Mouse (Mus musculus): Measurements from ENCODE around the gene Pif1.

Pif1 gene

DNA sequence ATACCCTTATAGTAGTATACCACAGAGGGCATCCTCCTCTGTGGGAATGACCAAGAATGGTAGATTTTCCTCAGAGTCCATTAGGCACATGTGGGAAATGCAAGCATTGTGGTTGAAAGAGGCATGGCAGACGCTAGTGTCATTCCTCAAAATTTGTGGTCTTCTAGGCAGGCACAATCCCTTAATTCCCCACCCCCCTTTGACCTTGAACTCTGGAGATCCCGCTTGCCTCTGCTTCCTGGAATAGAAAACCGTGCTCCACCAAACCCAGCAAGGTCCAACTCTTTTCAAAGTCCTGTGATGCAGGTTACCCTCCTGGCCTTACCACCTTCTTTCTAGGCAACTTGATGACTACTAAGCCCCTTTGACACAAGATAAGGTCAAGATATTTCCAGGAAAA, 5.8 kb downstream of the Pif1 start:
- no peak for DNase-seq (ENCODE audit: extremely low read depth, low read depth, low spot score)

DNA sequence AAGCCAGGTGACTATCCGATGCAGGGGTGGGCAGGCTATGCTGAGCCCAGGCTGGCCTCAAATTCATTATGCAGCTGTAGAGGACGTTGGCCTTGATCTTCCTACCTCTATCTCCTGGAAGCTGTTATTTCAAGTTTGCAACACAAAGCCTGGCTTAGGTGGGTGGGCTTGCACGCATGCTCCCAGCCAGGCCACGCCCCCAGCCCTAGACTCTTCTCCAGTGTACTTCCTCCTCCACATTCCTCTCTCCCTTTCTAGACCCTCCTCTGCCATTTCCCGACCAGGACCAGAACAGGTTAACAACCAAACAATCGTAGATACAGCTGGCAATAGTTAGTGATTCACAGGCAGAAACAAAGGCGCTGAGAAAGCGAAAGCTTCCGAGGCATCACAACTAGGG, 6.6 kb downstream of the Pif1 start:
- no peak for DNase-seq (ENCODE audit: extremely low read depth, low read depth, low spot score)

DNA sequence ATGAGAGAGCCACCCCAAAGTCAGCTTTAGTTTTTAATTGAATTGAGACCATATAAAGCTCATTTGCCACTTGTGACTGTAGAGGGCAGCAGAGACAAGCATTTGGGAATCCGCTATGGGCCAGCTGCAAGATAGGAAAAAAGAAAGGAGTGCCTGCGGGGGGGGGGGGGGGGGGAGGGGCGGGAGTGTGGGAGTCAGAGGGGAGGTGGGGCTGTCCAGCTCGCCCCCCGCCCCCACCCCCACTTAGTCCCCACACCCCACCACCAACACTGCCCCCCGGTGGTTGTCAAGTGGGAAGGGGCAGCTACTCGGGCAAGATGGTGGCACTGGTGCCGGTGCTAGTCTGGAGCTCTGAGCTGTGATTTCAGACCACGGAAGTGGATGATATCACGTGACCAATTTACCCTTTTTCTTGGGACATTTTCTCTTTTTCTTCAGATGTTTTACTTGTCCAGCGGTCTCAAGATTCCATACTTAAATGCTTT, 11.8 kb downstream of the Pif1 start:
- DNase-seq (ENCODE audit: extremely low read depth, low read depth, low spot score): no peak

DNA sequence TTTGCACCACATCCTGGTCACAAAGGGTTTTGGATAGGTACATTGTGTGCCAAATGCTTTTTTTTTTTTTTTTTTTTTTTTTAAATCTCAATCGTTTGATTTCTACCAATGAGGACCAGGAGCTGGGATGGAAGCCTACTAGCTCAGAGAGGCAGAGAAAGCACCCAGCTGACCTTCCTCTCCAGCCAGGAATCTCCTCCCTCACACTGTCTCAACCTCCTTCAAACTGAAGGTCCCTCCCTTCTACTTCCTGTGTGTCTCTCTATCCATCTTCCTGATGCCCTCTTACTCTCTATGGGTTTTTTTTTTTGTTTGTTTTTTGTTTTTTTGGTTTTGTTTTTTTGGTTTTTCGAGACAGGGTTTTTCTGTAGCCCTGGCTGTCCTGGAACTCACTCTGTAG, 14.0 kb downstream of the Pif1 start:
- no peak for DNase-seq (ENCODE audit: extremely low read depth, low read depth, low spot score)

DNA sequence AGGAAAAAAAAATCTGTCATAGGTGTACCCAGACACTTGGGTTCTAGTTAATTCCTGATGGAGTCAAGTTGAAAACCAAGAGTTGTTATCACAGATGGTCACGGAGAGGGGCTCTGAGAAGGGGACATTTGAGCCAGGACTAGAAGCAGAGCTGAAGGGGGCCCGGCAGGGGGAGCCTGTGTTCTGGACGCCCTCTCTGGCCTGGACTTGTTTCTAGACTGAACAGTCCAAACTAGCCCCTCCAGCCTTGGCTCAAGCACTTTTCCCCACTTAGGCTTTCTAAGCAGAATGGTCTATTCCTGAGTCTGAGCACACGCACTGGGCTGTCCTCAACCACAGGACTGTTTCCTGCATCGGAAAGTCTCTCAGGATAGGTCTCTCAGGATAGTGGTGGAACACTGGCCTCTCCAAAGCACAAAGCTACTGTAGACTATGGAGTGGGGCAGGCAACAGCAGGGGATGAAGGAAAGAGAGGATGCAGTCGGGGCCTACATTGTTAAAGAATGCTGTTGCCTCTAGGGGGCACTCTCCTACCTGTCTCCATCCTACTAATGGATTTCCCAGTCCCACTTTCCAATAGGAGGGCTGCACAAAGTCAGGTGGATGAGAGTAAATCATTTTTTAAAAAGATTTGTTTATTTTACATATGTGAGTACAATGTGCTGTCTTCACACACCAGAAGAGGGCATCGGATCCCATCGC, 16.6 kb downstream of the Pif1 start:
- no peak for DNase-seq (ENCODE audit: extremely low read depth, low read depth, low spot score)

DNA sequence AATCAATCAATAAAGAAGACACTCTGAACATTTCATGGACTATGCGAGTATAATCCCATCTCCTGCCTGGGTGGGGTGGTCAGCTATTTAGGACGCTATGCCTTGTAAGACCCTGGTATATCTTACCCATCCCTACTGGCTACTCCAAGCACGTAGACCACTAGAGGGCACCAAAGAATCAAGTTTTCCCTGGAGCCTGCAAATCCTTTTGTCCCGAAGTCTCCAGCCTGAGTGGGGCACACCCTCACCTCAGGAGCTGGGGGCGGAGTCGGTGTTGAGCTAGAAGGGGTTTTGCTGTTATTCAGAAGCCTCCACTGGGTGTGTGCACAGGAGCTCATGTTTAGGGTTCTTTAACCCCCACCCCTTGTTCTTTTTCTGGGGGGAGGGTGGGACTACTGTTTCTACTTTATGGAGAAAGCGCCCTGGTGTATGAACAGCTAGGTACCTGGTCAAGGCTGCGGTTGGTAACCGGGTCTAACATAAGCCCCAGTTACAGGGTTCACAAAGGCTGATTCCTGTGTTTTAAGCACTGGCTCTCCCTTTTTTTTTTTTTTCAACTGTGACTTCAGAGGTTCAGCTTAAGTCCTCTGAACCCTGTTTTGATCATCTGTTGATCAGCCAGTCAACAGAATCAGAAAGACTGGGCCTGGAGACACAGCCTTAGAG, 18.6 kb downstream of the Pif1 start:
- DNase-seq (ENCODE audit: extremely low read depth, low read depth, low spot score): no peak

DNA sequence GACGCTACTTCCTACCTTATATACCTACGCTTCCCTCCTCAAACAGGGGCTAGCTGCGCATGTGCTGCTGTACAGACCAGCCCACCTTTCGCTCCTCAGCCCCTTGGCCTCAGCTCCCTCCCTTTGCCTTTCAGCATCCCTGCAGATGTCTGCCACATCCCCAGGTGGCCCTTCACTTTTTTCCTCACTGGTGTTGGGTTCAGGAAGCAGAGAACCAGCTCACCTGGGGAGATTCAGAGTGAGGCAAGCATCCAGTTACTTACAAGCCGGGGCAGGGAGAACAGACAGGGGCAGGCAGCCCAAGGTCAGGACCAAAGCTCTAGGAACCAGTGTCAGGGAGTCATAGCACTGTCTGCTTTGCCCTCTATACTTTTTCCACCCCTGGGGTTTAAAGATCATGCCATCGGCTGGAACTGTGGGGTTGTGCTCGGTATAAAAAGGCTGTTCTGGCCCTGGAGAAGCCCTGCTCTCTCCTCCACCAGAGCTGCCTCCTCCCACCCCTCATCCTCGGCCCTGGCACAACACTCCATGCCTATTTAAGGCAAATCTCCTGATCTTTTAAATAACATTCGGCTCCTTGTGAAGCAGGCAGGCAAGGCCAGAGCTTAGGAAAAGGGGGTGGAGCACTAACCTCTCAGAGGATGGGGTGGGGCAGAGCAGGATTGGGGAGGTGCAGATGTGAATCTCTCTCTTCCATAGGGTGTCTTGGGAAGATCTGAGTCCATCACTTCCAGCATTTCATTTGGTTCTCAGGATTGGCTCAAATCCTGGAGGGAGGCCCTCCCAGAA, 19.6 kb downstream of the Pif1 start:
- no peak for DNase-seq (ENCODE audit: extremely low read depth, low read depth, low spot score)

DNA sequence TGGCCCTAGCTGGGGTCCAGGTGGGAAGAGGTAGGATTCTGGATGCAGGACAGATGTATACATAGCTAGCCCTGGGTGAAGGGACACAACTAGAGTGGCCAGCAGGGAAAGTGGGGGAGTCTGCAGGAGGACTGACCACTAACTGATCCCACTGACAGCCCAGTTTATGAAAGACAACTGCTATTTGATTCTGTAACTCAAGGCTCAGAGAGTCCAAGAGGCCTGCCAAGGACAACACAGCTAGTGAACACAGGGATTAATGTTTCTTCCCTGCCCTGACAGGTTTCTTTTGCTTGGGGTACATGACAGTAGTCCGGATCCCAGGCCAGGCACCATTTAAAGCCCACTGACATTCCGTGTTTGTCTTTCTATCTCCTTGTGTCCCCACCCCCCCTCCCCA, 20.2 kb downstream of the Pif1 start:
- peak; percentile 51 for DNase-seq (ENCODE audit: extremely low read depth, low read depth, low spot score)

DNA sequence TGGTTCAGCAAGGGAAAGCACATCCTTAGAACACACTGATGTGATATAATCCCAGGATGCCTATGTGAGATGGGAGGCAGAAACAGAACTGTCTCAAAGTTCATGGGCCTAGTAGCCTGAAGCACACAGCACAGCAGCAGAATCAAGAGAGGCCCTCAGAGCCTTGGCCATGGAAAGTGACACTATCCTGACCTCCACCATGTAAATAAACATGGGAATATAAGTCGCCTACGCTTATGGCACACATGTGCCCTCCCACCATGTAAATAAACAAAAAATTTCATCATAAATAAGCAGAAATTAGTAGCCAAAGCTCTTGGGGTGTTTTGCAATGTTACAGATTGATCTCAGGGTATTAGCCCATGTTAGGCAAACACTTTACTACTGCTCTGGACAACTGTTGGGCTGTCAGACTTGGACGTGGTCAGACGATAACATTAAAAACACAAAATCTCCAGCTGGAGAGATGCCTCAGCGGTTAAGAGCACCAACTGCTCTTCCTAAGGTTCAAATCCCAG, 25.1 kb downstream of the Pif1 start:
- peak; percentile 56 for DNase-seq (ENCODE audit: extremely low read depth, low read depth, low spot score)

DNA sequence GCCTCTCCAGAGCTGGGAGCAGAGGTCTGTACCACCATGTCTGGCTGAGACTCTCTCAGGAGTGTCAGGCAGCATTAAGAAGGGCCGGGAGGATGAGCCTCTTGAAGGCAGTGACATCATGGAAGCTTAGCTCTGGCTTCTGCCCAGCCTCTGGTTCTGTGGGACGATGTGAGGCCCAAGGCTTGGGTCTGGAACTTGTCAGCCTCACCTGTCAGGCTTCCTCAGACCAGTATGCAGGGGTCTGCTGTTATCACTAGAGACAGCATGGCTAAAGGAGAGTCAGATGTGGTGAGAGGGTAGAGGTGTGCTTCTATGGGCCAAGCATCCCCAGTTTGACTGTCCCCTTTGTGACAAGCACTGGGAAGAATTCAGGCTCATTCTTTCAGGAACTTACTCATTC, 26.1 kb downstream of the Pif1 start:
- DNase-seq (ENCODE audit: extremely low read depth, low read depth, low spot score): no peak

DNA sequence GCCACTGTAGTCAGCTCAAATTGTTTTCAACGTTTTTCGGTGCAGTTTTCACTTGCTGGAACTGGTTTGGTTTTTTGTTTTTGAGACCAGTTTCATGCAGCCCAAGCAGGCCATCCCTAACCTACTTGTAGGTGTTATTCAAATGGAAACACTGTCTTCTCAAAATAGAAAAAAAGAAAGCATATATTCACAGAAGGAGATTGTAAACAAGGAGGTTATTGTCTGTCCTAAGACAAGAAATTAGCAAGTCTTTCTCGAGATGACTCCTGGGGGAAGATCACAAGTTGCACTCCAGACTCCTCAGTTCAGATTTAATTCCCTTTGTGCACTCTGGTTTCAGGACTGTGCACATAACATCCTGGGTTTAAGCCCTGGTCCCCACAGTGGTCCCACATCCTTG, 32.4 kb downstream of the Pif1 start:
- DNase-seq (ENCODE audit: extremely low read depth, low read depth, low spot score): no peak

DNA sequence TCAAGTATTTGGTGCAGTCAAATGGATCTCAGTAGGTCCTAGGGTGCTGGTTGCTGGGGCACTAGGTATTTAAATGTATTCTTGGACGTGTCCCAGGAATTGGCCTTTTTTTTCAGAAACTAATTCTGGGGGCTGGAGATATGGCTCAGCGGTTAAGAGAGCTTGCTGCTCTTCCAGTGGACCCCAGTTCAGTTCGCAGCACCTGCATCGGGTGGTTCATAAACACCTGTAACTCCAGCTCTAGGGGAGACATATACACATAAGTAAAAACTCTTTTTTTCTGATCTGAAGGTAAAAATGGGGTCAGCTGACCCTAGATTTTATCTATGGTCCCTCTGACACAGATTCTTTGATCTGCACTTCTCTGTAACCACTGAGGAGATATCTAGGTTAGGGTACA, 34.2 kb downstream of the Pif1 start:
- no peak for DNase-seq (ENCODE audit: extremely low read depth, low read depth, low spot score)

DNA sequence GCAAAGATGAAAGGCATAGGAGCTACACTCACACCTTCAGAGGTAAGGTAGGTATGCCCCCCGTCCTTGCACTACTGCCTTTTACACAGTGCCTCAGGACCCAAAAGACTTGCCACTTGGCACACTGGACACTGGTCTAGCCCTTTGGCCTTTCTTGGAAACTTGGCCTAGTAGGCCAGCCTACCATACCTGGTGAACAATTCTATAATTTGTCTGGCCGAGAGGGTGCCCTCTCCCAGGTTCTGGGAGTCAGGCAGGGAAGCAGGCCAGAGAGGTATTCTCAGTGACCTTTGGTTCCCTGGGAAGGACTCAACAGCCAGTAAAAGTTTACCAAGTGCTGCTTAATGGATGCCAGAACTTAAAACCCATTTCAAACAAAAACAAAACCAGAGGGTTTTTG, 34.7 kb downstream of the Pif1 start:
- no peak for DNase-seq (ENCODE audit: extremely low read depth, low read depth, low spot score)

DNA sequence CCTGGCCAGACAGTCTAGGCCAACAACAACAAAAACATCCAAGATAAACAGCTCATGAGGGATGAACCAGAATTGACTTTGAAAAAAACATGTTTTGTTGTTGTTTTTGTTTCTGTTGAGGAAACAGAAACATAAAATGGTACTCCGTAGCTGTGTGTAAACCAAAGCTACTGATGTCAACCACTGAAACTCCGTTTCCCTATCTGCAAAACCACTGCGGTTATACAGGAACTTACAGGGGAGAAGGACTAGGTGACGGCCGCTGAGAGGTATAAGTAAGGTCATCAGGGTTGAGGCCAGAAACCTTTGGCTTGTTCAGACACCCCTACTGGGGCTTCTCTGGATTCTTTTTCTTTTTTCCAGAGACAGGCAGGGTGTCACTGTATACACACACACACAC, 35.9 kb downstream of the Pif1 start:
- no peak for DNase-seq (ENCODE audit: extremely low read depth, low read depth, low spot score)

DNA sequence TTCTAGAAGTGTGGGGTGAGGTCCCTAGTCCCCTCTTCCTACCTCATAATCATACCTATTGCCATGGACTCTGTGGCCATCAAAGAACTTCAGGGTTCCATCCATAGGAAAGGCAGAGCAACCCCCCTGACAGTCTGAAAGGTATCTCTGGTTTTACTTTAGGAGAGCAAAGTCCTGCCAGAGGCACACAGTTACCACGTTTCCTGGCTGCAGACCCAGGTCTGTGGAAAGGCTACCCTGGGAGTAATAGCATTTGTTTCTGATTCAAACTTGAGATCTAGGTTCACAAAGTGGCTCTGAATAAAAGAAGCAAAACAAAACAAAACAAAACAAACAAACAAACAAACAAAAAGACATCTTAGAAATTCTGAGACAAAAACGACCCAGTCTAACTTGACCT, 37.3 kb downstream of the Pif1 start:
- DNase-seq (ENCODE audit: extremely low read depth, low read depth, low spot score): no peak

DNA sequence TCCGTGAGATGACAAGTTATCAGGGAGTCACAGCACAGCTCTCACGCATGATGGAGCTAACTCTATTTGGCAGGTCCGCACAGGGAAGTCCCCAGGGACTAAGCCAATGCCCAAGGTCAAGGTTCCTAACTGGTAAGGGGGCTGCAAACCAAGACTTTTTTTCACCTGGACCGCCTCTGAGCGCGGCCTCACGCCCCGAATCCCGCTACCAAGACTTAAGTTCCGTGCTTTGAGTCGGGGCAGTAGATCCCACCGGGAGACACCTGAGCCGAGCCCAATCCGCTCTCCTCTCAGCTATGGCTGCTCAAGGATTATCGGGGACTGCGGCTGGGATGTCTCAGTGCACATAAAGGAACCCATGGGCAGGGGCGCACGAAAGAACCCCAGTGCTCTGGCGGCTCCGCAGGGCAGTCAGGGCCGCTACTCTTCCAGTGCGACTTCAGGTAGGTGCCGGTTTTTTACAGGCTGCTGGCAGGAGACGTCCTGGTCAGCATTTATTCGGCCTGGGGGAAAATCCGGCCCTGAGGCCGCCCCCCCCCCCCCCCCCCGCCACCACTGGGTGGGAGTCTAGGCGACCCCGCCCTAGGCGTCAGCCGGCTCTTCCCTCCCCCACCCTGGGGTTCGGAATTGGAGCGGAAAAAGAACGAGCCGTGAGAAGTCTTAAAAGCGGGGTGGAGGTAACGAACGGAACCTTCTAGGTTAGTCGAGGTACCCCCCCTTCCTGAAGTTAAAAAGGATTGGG, 42.2 kb downstream of the Pif1 start, which contains the start of gene Rbpms2:
Rbpms2 (plus strand) TSS at position 624 of the 742 bp plus-strand sequence.
- DNase-seq (ENCODE audit: extremely low read depth, low read depth, low spot score): no peak

DNA sequence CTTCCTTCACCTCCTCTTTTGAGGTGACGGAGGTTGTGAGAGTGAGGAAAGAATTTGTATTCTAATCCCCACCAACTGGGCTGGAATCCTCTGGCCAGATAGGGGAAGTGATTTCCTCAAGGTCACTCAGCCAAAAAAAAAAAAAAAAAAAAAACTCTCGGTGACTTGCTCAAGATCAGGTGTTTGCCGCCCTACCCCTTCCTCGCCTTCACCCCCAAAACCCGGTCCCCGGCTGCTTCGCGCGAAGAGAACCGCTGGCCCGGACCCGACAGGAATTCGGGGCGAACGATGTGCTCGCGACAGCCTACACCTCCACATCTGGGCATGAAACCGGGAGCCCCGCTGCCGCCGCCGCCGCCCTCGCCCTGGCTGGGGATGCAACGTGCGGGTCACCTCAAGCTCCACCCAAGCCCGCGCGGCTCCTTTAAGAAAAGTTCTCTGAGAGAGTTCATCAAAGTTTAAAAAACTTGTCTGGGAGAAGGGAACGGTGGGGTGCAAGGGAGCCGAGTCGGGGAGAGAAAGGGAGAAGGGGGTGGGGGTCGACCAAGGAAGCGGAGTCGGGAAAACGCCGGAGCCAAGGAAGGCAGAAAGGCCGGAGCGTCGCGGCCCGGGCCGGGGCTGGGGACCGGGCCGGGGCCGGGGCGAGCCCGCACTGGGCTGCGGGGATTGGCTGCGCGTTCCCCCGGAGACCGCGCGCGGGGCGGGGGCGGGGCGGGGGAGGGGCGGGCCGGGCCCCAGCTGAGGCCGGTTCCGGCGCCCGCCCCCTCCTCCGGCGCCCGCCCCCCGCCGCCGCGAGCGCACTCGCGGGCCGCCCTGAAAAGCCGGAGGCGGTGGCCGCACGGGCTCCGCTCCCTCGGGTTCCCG, 43.0 kb downstream of the Pif1 start:
- no peak for DNase-seq (ENCODE audit: extremely low read depth, low read depth, low spot score)

DNA sequence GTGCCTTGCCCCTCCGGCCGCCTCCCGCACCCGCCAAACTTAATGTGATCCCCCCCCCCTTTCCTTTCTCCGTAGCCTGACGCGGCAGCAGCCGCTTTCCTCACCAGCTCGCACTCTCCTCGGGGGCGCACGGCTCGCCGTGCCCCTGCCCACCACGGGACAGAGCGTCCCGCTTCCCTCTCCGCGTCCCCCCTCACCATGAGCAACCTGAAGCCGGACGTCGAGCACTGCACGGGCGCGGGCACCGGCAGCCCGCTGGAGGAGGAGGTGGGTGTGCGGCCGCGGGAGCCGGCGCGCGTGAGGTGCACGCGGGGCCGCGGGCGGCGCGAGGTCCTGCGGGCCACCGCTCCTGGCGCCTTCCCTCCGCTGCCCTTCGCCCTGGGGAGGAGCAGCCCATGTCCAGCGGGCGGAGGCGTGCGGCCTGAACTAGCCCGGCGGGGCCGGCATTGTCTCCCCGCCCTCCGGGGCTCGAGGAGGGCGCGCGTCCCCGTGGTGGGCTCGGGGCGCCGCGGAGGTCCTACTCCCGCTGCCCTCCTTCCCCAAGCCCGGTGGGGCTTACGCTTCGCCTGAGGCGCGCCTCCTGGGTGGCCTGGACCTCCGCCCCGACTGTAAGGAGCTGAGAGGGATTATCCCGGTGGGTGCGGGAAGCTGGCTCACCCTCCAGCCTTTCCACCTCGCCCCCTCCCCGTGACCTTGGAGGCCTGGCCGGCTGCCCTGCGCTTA, 43.8 kb downstream of the Pif1 start:
- no peak for DNase-seq (ENCODE audit: extremely low read depth, low read depth, low spot score)

DNA sequence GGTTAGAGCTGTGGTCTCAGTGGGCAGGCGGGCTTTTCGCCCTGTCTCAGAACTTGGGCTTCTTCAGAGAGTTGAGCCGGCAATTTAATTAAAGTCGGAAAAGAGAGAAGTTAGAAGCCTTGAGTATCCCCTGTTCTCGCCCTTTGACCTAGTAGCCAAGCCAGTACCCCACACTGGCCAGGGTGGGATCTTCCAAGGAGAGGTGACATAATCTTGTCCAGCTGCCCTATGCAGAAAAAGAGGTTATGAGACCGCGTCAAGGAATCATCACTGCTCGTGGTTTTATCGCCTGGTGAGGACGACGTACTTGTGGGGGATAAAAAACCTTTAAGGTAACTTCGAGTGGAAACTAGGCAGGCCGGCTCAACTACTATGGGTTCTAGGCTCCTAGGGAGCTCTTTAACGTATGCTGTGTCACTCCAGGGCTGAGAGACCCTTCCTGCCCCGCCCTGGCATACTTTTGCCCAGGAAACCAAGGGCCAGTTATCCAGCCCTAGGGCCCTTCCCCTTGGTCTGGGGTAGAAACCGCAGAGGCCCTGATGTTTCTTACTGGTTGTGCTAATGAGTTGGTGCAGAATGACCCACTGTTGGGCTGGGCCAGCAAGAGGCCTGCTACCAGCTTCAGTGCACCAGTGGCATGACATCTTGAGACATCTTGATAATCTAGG, 44.5 kb downstream of the Pif1 start:
- no peak for DNase-seq (ENCODE audit: extremely low read depth, low read depth, low spot score)
